Mouse (Mus musculus) small intestine, adult 2 months (tissue): ENCODE data around the gene Hist1h3b. TPM values are rescaled to one million over a fixed set of nuclear protein-coding genes. Genes with fewer than 3 reads are reported as not detected.
A peak's percentile ranks its signal among the peaks of the same experiment; 100 is the strongest.
"Not testable (repeated sequence)": the region's sequence is repeated elsewhere in the genome, so short reads cannot be mapped to it uniquely, and the experiment has no call there.

Experiments
- H3K27ac ChIP-seq: fragments of 200-500 bp; 2 replicates; pipeline ENCODE4 v1.5.1; 2012; ENCODE audit warnings: low read depth, low read length, control low read depth, inconsistent platforms; ENCODE audit not compliant: insufficient read depth
- H3K27me3 ChIP-seq: fragments of 200-500 bp; 2 replicates; pipeline ENCODE4 v1.6.1; 2012; ENCODE audit warnings: mild to moderate bottlenecking, moderate library complexity, low read length, inconsistent platforms; ENCODE audit not compliant: control insufficient read depth, insufficient read depth
- H3K36me3 ChIP-seq: fragments of 200-500 bp; 2 replicates; pipeline ENCODE4 v1.6.1; 2012; ENCODE audit warnings: mild to moderate bottlenecking, low read length, control low read depth, inconsistent platforms; ENCODE audit not compliant: control insufficient read depth, insufficient read depth
- H3K4me1 ChIP-seq: fragments of 200-500 bp; 2 replicates; pipeline ENCODE4 v1.6.1; 2012; ENCODE audit warnings: low read length, inconsistent platforms, mixed read lengths; ENCODE audit not compliant: control insufficient read depth, insufficient read depth, insufficient read length
- H3K4me3 ChIP-seq: fragments of 200-500 bp; 2 replicates; pipeline ENCODE4 v1.5.1; 2012; ENCODE audit warnings: low read depth, mild to moderate bottlenecking, control low read depth, inconsistent platforms, low read length, moderate library complexity
- CTCF ChIP-seq: fragments of 200-500 bp; IDR thresholded peaks from 2 replicates; pipeline ENCODE4 v1.5.1; 2012; ENCODE audit warnings: low read depth, mild to moderate bottlenecking, control low read depth, inconsistent platforms, low read length, moderate library complexity, mixed read lengths; ENCODE audit not compliant: insufficient replicate concordance, insufficient read length; ENCODE audit errors: extremely low read depth
- POLR2A ChIP-seq: fragments of 200-500 bp; IDR thresholded peaks from 2 replicates; pipeline ENCODE4 v1.6.1; 2012; ENCODE audit warnings: low read depth, mild to moderate bottlenecking, control low read depth, inconsistent platforms, low read length, moderate library complexity
- WGBS: fragments of 180-500 bp; shearing (Covaris S2); methylation state at CpG from one replicate; pipeline ENCODE4 v1.1.7; 2018; 5-methylcytosine and 5-hydroxymethylcytosine counted together
- polyA plus RNA-seq: library from polyadenylated mRNA; depleted of rRNA; stranded (reverse); fragments of >200 nt; gene quantifications from 2 replicates; pipeline ENCODE4 v1.2.3, GENCODE M21; 2012; rRNA removed

Hist1h3b gene
- polyA plus RNA-seq, 1 experiment, result 49.8 TPM

DNA sequence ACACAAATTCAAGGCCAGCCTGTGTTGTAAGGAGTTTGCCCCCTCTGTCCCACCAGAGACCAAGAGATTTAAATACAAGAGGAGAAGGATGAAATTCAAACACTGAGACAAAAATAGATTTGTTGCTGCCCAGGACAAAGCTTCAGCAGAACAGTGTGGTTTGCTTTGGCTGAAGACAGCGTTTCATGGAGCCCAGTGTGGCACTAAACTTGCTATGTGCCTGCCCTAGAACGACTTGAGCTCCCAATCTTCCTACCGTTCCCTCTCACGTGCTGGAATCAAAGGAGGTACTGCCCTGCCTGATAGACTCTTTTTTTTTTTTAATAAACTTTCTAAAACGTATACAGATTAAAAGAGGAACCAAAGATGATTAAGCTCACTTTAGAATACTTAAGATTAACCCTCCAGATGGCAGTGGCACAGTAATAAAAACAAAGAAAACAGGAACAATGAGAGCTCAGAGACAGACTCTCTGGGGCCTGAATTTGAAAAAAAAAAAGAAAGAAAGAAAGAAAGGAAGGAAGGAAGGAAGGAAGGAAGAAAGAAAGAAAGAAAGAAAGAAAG is 16.8 kb downstream of the Hist1h3b start:
- 57% methylated on average over 5 of the region's 5 CpGs for WGBS
- no peak overlapping the region for H3K4me3 ChIP-seq

DNA sequence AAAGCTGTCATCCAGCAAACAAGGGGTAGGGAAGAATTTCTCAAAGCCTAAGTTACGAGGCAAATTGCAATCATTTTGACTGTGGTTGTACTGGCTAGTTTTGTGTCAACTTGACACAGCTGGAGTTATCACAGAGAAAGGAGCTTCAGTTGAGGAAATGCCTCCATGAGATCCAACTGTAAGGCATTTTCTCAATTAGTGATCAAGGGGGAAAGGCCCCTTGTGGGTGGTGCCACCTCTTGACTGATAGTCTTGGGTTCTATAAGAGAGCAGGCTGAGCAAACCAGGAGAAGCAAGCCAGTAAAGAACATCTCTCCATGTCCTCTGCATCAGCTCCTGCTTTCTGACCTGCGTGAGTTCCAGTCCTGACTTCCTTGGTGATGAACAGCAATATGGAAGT is 17.5 kb downstream of the Hist1h3b start, which contains the start of gene Trim38:
TSS of gene Trim38 (plus strand) at position 301 of the 400 bp plus-strand sequence.
- not testable (repeated sequence) for H3K4me1 ChIP-seq, H3K27me3 ChIP-seq, H3K36me3 ChIP-seq, H3K4me3 ChIP-seq, H3K27ac ChIP-seq
- WGBS, result 89% methylated on average over 2 of the region's 2 CpGs

More for the DNA sequence above, 16.8 kb downstream of the Hist1h3b start:
- Histone ChIP-seq H3K4me1 (peaks cover 10% of the 10 kb centered on the region), H3K27ac (no peak overlapping the region), H3K36me3 (no peaks in the 10 kb centered on the region), H3K27me3 (no peaks in the 10 kb centered on the region)
- no peak for TF ChIP-seq CTCF
- no peak for TF ChIP-seq POLR2A

DNA sequence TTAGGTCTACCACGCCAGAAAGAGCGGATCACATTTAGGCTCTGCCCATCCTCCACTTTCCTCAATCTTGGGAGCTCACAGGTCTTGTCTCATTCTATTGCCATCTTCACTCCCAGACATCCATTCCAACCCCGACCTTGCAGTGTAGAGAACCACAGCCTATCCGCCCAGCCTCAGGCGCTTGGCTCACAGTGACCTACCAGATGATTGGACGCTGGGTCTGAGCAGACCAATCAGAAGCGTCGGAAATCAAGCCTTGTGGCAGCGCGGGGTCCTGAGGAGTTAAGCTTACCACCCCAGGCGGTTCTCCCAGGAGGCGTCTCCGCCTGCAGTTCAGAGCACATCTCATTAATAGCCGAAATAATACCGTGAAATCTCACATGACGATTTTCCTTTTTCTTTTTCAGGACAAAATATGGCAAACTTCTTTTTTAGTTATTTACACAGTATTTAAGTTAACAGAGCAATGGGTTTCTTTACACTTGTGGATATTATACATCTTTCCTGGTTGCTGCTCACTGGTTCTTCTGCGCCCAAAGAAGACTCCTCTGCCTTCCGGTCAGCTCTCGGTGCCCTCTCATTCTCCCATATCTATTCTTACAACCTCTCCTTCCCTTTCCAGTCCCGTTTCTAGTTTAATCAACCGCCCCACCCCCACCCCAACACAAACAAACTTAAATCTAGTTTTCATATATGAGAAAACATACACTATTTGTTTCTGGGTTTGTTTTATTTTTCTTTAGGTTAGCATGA is 20.7 kb downstream of the Hist1h3b start:
- H3K4me3 ChIP-seq, result no peak overlapping the region
- H3K36me3 ChIP-seq, result no peaks in the 10 kb centered on the region
- peaks cover 13% of the 10 kb centered on the region; the same call in 1 of the 2 replicates for H3K4me1 ChIP-seq
- H3K27me3 ChIP-seq, result no peaks in the 10 kb centered on the region
- TF ChIP-seq POLR2A (no peak), CTCF (no peak)
- 37% methylated on average over 21 of the region's 21 CpGs for WGBS
- H3K27ac ChIP-seq, result no peak overlapping the region

DNA sequence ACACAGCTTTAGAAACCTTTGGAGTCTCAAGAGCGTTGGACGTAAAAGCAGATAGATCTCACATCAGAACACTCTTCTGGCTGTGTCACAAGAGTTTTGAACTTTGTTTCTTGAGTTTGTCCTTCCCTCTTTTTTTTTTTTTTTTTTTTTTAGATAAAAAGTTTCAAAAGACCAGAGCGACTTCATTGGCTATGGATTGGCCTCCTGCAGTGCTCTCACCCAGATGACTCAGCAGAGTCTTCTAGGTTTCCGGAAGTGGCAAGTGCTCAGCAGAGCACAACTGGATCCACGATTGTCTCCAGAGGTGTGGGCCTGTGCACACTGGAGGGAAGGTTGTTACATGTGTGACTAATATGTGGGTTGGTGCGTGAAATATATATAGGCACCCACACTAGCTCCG is 26.3 kb downstream of the Hist1h3b start:
- no peak overlapping the region for H3K4me3 ChIP-seq
- 0 out of 2 replicates have a peak, but pooled peaks cover 3% of the 10 kb centered on the region for H3K36me3 ChIP-seq
- peaks cover 19% of the 10 kb centered on the region for H3K4me1 ChIP-seq
- H3K27ac ChIP-seq, result peak overlapping the region; percentile 72
- TF ChIP-seq POLR2A (no peak), CTCF (no peak)
- WGBS, result 71% methylated on average over 7 of the region's 7 CpGs
- no peaks in the 10 kb centered on the region for H3K27me3 ChIP-seq

DNA sequence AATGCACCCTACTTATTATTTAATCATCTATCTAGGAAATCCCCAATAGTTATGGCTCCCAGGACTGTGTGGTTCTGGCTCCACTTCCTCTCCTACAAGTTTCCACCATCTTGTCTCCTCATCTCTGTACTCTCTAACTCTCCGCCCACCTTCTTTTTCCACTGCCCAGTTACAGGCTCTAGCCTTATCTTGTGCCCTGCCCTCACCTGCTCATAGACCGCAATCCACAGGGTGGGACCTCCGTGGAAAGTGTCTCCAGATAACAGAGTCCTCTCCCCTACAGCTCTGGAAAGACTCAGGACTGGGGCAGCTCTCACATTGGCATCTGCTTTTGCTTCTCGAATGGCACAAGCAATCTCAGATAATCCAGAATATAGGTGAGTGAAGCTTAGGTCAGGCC is 27.0 kb downstream of the Hist1h3b start:
- Histone ChIP-seq H3K4me1 (peaks cover 19% of the 10 kb centered on the region), H3K27ac (peak overlapping the region; percentile 92), H3K27me3 (no peaks in the 10 kb centered on the region), H3K36me3 (0 out of 2 replicates have a peak, but pooled peaks cover 3% of the 10 kb centered on the region), H3K4me3 (peak overlapping the region; percentile 50)
- WGBS, result 38% methylated on average over 4 of the region's 4 CpGs
- TF ChIP-seq CTCF (no peak), POLR2A (peak; percentile 28; the same call in 1 of the 2 replicates)

DNA sequence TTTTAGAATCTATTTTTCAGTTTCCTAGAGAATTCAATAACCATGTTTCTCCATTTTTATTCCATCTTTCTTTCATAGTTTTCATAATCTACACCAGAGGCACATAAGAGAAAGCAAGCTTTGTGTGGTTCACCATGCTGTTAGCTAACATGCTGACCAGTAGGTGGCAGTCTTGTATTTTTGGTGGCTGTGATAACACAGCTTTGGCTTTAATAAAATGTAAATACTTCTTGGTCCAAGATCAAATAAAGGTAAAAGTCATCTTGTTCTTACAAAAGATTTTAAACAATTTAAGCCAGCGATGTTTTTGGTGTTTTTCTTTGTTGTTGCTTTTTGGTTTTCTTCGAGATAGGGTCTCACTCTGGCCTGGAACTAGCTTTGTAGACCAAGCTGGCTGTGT is 40.5 kb downstream of the Hist1h3b start:
- 38% methylated on average over 2 of the region's 2 CpGs for WGBS
- Histone ChIP-seq H3K4me1 (no peaks in the 10 kb centered on the region), H3K27ac (no peak overlapping the region), H3K36me3 (peaks cover 3% of the 10 kb centered on the region), H3K4me3 (no peak overlapping the region), H3K27me3 (no peaks in the 10 kb centered on the region)
- TF ChIP-seq POLR2A (no peak), CTCF (no peak)

DNA sequence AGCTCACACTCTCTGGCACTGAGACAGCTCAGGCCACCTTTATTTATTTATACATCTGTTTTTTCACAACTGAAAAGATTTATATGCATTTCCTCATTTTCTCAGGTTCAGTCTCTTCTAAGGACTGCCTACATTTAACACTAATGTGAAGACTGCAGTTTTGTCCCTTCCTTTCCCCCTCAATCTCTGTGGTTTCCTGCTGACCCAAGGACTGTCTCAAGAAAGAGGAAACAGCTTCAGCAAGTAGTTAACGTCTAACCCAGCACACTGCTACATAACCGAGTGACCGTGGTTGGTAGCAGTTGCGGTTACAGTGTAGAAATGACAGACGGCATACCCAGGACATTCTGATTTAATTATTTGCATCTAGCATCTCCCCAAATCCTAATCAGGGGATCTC is 47.3 kb downstream of the Hist1h3b start:
- WGBS, result 69% methylated on average over 5 of the region's 5 CpGs
- TF ChIP-seq CTCF, result no peak
- no peak for TF ChIP-seq POLR2A
- Histone ChIP-seq H3K27ac (no peak overlapping the region), H3K36me3 (no peaks in the 10 kb centered on the region), H3K4me1 (peaks cover 3% of the 10 kb centered on the region; the same call in 1 of the 2 replicates), H3K27me3 (no peaks in the 10 kb centered on the region), H3K4me3 (no peak overlapping the region)

Other genes with a start within 250 kb of the Hist1h3b start
- 39.6 and 71.6 TPM in 2 replicates for gene Hist1h4h, start 221.2 kb upstream of the Hist1h3b start, polyA plus RNA-seq
- gene Hist1h2af, start 218.4 kb upstream of the Hist1h3b start, polyA plus RNA-seq, result 631 and 1,420 TPM in 2 replicates
- gene Hist1h3g, start 216.8 kb upstream of the Hist1h3b start, polyA plus RNA-seq, result 43.4 and 65.8 TPM in 2 replicates
- 2.4 and 5.1 TPM in 2 replicates for gene Hist1h2bh, start 208.9 kb upstream of the Hist1h3b start, polyA plus RNA-seq
- 9.6 and 13.1 TPM in 2 replicates for gene Hist1h3f, start 208.2 kb upstream of the Hist1h3b start, polyA plus RNA-seq
- 13.6 and 21.3 TPM in 2 replicates for gene Hist1h4f, start 200.6 kb upstream of the Hist1h3b start, polyA plus RNA-seq
- 0.27 and 0.29 TPM in 2 replicates for gene Hist1h1d, start 199.0 kb upstream of the Hist1h3b start, polyA plus RNA-seq
- gene Hist1h3e, start 189.9 kb upstream of the Hist1h3b start, polyA plus RNA-seq, result 27.6 and 43.3 TPM in 2 replicates
- 27.3 and 38.0 TPM in 2 replicates for gene Hist1h2ae, start 181.0 kb upstream of the Hist1h3b start, polyA plus RNA-seq
- 32.8 and 51.3 TPM in 2 replicates for gene Hist1h2bg, start 180.9 kb upstream of the Hist1h3b start, polyA plus RNA-seq
- gene Hist1h2bf, start 178.1 kb upstream of the Hist1h3b start, polyA plus RNA-seq, result 9.0 and 24.6 TPM in 2 replicates
- gene Hist1h2ad, start 177.9 kb upstream of the Hist1h3b start, polyA plus RNA-seq, result 21.3 and 30.3 TPM in 2 replicates
- gene Hist1h3d, start 176.5 kb upstream of the Hist1h3b start, polyA plus RNA-seq, result 11.5 and 24.2 TPM in 2 replicates
- gene Hist1h4d, start 170.7 kb upstream of the Hist1h3b start, polyA plus RNA-seq, result 10.1 and 13.8 TPM in 2 replicates
- gene Hist1h2be, start 131.1 kb upstream of the Hist1h3b start, polyA plus RNA-seq, result 1.5 and 1.8 TPM in 2 replicates
- gene Hist1h1e, start 129.7 kb upstream of the Hist1h3b start, polyA plus RNA-seq, result 2.2 and 2.4 TPM in 2 replicates
- gene Hist1h2ac, start 68.3 kb upstream of the Hist1h3b start, polyA plus RNA-seq, result 3.1 and 4.0 TPM in 2 replicates
- 210 and 772 TPM in 2 replicates for gene Hist1h2bc, start 68.1 kb upstream of the Hist1h3b start, polyA plus RNA-seq
- not detected in 2 replicates for gene Hist1h1t, start 56.5 kb upstream of the Hist1h3b start, polyA plus RNA-seq
- 13.7 and 17.8 TPM in 2 replicates for gene Hist1h4c, start 53.8 kb upstream of the Hist1h3b start, polyA plus RNA-seq
- gene Hfe, start 41.4 kb upstream of the Hist1h3b start, polyA plus RNA-seq, result 3.5 and 7.7 TPM in 2 replicates
- gene Hist1h1c, start 13.5 kb upstream of the Hist1h3b start, polyA plus RNA-seq, result 25.6 and 68.0 TPM in 2 replicates
- gene Hist1h3c, start 6.7 kb upstream of the Hist1h3b start, polyA plus RNA-seq, result 39.3 and 49.1 TPM in 2 replicates
- gene Hist1h2bb, start 5.5 kb upstream of the Hist1h3b start, polyA plus RNA-seq, result 17.8 and 19.7 TPM in 2 replicates
- 32.5 and 55.3 TPM in 2 replicates for gene Hist1h2ab, start 1.1 kb upstream of the Hist1h3b start, polyA plus RNA-seq
- 17.0 and 25.9 TPM in 2 replicates for gene Hist1h4b, start 4.7 kb downstream of the Hist1h3b start, polyA plus RNA-seq
- 17.4 and 19.9 TPM in 2 replicates for gene Hist1h4a, start 9.0 kb downstream of the Hist1h3b start, polyA plus RNA-seq
- 32.6 and 42.4 TPM in 2 replicates for gene Hist1h3a, start 10.1 kb downstream of the Hist1h3b start, polyA plus RNA-seq
- gene Hist1h1a, start 11.4 kb downstream of the Hist1h3b start, polyA plus RNA-seq, result 0.53 and 0.95 TPM in 2 replicates
- gene Trim38, start 17.6 kb downstream of the Hist1h3b start, polyA plus RNA-seq, result 0.90 and 4.5 TPM in 2 replicates
- not detected in 2 replicates for gene Slc17a2, start 54.7 kb downstream of the Hist1h3b start, polyA plus RNA-seq
- gene Slc17a3, start 87.2 kb downstream of the Hist1h3b start, polyA plus RNA-seq, result not detected in 2 replicates
- gene Slc17a1, start 115.5 kb downstream of the Hist1h3b start, polyA plus RNA-seq, result not detected in 2 replicates
- 6.5 and 39.9 TPM in 2 replicates for gene Slc17a4, start 162.7 kb downstream of the Hist1h3b start, polyA plus RNA-seq
- not detected in 2 replicates for gene Hist1h2ba, start 181.9 kb downstream of the Hist1h3b start, polyA plus RNA-seq
- gene Hist1h2aa, start 182.2 kb downstream of the Hist1h3b start, polyA plus RNA-seq, result not detected in 2 replicates
- 0.56 and 1.3 TPM in 2 replicates for gene Scgn, start 238.9 kb downstream of the Hist1h3b start, polyA plus RNA-seq